Mouse (Mus musculus): ENCODE results near the gene Phf21a.
A peak's percentile ranks its signal among the peaks of the same experiment; 100 is the strongest.

The Phf21a gene

GRCm38 (mm10) chr2:92234768-92235332 lies 141.9 kb downstream of the Phf21a start:
- DNase-seq (ENCODE audit: low spot score): no peak

GRCm38 (mm10) chr2:92240299-92240698 lies 147.4 kb downstream of the Phf21a start:
- DNase-seq (ENCODE audit: low spot score): no peak

DNA sequence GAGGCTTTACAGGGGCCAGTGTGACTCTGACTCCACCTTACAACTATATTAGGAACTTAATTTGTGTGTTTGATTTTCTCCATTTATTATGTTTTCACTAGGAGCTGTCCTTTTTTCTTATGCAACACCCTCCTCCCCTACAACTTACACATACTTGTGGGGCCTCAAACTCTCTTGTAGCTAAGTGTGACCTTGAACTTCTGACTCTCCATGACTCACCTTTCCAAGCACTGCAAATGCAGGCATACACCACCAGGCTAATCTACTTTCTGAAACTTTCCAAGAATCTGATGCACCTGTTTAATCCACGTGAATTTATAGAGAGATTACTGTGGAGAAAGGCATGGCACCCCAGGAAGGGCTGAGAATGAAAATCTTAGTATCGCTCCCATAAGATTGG lies 147.9 kb downstream of the Phf21a start:
- DNase-seq (ENCODE audit: low spot score): no peak

- no peak for DNase-seq (ENCODE audit: low spot score)
Measured at GRCm38 (mm10) chr2:92241317-92241716, 148.4 kb downstream of the Phf21a start.

GRCm38 (mm10) chr2:92246112-92246511 lies 153.2 kb downstream of the Phf21a start:
- no peak for DNase-seq (ENCODE audit: low spot score)

- DNase-seq (ENCODE audit: low spot score): no peak
Measured at GRCm38 (mm10) chr2:92247711-92248110, 154.8 kb downstream of the Phf21a start.

DNA sequence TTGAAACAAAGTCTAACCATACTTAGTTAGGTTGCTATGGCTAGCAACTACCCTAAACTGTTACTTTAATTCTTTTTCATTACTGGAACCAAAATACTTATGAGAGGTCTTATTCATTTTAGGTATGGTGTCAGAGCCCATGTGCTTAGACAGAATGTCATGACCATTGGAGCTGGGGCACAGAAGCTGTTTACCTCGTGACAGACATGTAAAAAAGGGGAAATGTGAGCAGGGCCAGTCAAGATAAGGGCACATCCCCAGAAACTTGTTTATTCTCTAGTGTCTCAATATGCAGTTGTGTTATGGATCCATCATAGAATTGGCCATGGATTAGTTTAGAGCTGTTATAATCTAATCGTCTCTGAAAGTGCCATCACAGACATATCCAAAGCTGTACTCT lies 157.6 kb downstream of the Phf21a start:
- DNase-seq (ENCODE audit: low spot score): no peak

GRCm38 (mm10) chr2:92253777-92254176 lies 160.9 kb downstream of the Phf21a start:
- no peak for DNase-seq (ENCODE audit: low spot score)

DNA sequence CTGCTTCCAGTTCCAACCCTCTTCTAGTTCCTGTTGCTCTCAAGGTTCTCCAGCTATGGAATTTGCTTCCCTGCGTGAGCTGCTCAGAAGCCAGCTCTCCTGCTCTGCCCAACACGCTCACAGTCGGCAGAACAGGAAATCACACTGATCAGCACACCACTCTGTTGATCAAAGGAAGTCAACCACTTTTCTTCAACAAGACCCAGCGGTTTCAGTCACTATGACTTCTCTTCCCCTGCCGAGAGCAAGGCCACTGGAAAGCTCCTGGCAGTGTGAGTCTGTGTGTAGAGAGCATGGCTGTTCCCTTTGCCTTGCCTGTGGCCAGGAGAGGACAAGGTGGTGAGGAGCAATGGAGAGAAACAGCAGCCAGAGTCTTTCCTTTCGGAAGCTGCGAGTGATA lies 163.2 kb downstream of the Phf21a start:
- no peak for DNase-seq (ENCODE audit: low spot score)

- no peak for DNase-seq (ENCODE audit: low spot score)
Measured at GRCm38 (mm10) chr2:92257372-92257956, 164.5 kb downstream of the Phf21a start.

GRCm38 (mm10) chr2:92259924-92260323 lies 167.0 kb downstream of the Phf21a start:
- no peak for DNase-seq (ENCODE audit: low spot score)

DNA sequence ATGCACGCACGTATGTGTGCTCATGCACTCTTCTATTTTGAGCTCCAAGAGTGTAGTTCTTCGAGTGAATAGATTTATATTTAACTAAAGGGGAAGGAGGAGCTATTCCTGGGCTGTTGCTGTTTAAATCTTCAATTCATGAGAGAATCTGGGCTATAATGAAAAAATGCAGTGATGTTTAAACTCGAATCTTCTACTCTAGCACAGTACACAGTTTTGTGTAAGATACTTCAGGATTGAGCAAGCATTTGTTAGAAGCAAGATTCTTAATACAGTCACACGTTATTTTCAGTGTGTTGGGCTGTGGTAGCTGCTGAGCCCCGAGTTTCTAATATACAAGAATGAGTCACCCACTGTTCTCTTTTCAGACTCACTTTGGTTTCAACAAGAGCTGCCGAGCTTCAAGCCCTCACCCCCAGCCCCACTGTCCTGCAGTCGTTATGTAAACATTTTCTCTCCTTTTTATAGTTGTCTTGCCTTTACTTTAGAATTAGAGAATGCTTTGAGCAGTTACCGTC lies 173.2 kb downstream of the Phf21a start:
- DNase-seq (ENCODE audit: low spot score): no peak

- DNase-seq (ENCODE audit: low spot score): no peak
Measured at GRCm38 (mm10) chr2:92269227-92269626, 176.3 kb downstream of the Phf21a start.

GRCm38 (mm10) chr2:92272510-92272909 lies 179.6 kb downstream of the Phf21a start:
- DNase-seq (ENCODE audit: low spot score): no peak

GRCm38 (mm10) chr2:92273101-92273801 lies 180.3 kb downstream of the Phf21a start:
- DNase-seq (ENCODE audit: low spot score): peak; percentile 15

DNA sequence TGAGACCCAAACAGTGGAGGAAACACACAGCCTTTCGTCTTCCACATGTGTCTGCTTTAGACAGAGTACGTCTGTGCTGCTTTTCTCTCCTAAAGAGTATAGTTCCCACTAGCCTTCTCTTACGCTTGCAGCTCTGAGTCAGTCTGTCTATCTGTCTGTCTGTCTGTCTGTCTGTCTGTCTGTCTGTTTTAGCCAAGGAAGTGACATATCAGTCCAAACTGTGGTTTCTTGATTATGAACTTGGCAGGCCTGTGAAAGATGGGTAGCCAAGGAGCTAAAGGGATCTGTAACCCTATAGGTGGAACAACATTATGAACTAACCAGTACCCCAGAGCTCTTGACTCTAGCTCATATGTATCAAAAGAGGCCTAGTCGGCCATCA lies 180.9 kb downstream of the Phf21a start:
- DNase-seq (ENCODE audit: low spot score): no peak

GRCm38 (mm10) chr2:92277787-92278186 lies 184.9 kb downstream of the Phf21a start:
- DNase-seq (ENCODE audit: low spot score): no peak

GRCm38 (mm10) chr2:92278663-92279062 lies 185.7 kb downstream of the Phf21a start:
- DNase-seq (ENCODE audit: low spot score): no peak

- DNase-seq (ENCODE audit: low spot score): no peak
Measured at GRCm38 (mm10) chr2:92279398-92279797, 186.5 kb downstream of the Phf21a start.

GRCm38 (mm10) chr2:92285597-92285996 lies 192.7 kb downstream of the Phf21a start:
- peak; percentile 54 for DNase-seq (ENCODE audit: low spot score)

DNA sequence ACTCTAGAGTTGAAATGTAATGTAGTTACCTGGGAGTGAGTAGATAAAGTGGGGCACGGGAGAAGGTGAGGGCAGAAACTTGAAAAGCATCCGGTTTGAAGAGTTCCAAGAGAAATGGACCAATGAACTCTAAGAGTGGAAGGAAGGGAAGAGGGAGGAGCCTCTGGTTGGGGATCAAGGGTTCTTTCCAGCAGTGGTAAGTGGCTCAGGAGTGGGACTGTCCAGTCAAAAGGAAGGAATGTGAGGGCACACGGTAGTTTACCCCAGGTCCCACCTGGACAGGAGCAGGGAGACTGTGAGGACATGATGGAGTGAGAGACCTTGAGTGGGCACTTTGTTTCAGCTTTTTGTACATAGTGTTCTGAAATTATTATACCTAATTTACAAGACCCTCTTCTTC lies 196.4 kb downstream of the Phf21a start:
- no peak for DNase-seq (ENCODE audit: low spot score)

DNA sequence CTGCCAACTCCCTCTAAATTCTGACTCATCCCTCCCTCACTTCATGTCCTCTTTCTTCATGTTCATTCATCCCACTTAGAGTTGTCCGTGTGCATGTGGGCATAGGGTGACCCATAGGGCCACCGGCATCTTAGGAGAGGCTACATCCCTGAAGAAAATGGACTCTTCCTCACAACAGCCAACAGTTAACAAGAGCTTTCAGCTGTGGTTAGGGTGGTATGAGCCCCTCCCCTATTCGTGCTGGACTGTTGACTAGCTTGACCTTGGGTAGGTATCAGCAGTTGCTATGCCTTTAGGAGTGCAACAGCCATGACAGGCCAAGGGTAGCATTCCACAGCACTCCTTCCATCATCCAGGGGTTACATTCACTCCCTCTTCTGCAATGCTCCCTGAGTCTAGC lies 198.6 kb downstream of the Phf21a start:
- no peak for DNase-seq (ENCODE audit: low spot score)

- DNase-seq (ENCODE audit: low spot score): peak; percentile 84
Measured at GRCm38 (mm10) chr2:92296402-92296801, 203.5 kb downstream of the Phf21a start.
